Mouse (Mus musculus) myocyte (in vitro differentiated cells): Measurements from ENCODE around the gene Atp7b. TPM values are rescaled to one million over a fixed set of nuclear protein-coding genes. Genes with fewer than 3 reads are reported as not detected.

Experiments used
- H3K27me3 ChIP-seq: one replicate; pipeline ENCODE4 v1.6.1; 2011; ENCODE audit not compliant: control insufficient read depth, insufficient read depth, insufficient read length
- H3K36me3 ChIP-seq: one replicate; pipeline ENCODE4 v1.6.1; 2011; ENCODE audit not compliant: control insufficient read depth, insufficient read depth
- H3K4me2 ChIP-seq: one replicate; pipeline ENCODE4 v1.6.1; 2011; ENCODE audit warnings: low read depth, control low read depth
- H3K4me3 ChIP-seq: one replicate; pipeline ENCODE4 v1.5.1; 2011; ENCODE audit warnings: mild to moderate bottlenecking, control low read depth, moderate library complexity
- H3K79me2 ChIP-seq: one replicate; pipeline ENCODE4 v1.6.1; 2011; ENCODE audit not compliant: control insufficient read depth, insufficient read depth
- H3ac ChIP-seq: one replicate; pipeline ENCODE4 v1.6.1; 2011; ENCODE audit not compliant: control insufficient read depth, insufficient read length
- CEBPB ChIP-seq: IDR thresholded peaks from 2 replicates; pipeline ENCODE4 v1.6.1; 2011; ENCODE audit warnings: mild to moderate bottlenecking, moderate library complexity; ENCODE audit not compliant: poor library complexity, insufficient read depth, severe bottlenecking
- E2F4 ChIP-seq: IDR thresholded peaks from one replicate; pipeline ENCODE4 v1.6.1; 2011; ENCODE audit warnings: mild to moderate bottlenecking, control low read depth, moderate library complexity; ENCODE audit not compliant: insufficient read depth
- MAX ChIP-seq: IDR thresholded peaks from one replicate; pipeline ENCODE4 v1.6.1; 2011; ENCODE audit warnings: low read depth, mild to moderate bottlenecking, control low read depth
- MYOD1 ChIP-seq, 3 experiments: IDR thresholded peaks; one replicate each; pipeline ENCODE4 v1.6.1; 2011; ENCODE audit warnings: control low read depth in 2 of 3, low read depth in 2 of 3, mild to moderate bottlenecking in 2 of 3, moderate library complexity in 1 of 3; ENCODE audit not compliant: insufficient read length in 2 of 3, control insufficient read depth in 1 of 3
- MYOG ChIP-seq, 3 experiments: IDR thresholded peaks; one replicate each; pipeline ENCODE4 v1.6.1; 2011; ENCODE audit warnings: control low read depth in 2 of 3, low read depth in 2 of 3, mild to moderate bottlenecking in 2 of 3; ENCODE audit not compliant: insufficient read length in 2 of 3, control insufficient read depth in 1 of 3, insufficient read depth in 1 of 3
- POLR2A ChIP-seq: IDR thresholded peaks from one replicate; pipeline ENCODE4 v1.6.1; 2011; ENCODE audit warnings: low read depth, mild to moderate bottlenecking, control low read depth, moderate library complexity; ENCODE audit not compliant: insufficient read length
- POLR2AphosphoS2 ChIP-seq: IDR thresholded peaks from one replicate; pipeline ENCODE4 v1.6.1; 2011; ENCODE audit warnings: low read depth, control low read depth; ENCODE audit not compliant: insufficient read length
- REST ChIP-seq: IDR thresholded peaks from one replicate; pipeline ENCODE4 v1.6.1; 2011; ENCODE audit warnings: mild to moderate bottlenecking, control low read depth, moderate library complexity; ENCODE audit not compliant: insufficient read depth, insufficient read length
- SRF ChIP-seq: IDR thresholded peaks from one replicate; pipeline ENCODE4 v1.6.1; 2011; ENCODE audit warnings: low read depth; ENCODE audit not compliant: control insufficient read depth, insufficient read length
- TCF12 ChIP-seq: IDR thresholded peaks from one replicate; pipeline ENCODE4 v1.6.1; 2011; ENCODE audit warnings: mild to moderate bottlenecking, control low read depth; ENCODE audit not compliant: poor library complexity, insufficient read depth, severe bottlenecking
- TCF3 ChIP-seq: IDR thresholded peaks from one replicate; pipeline ENCODE4 v1.6.1; 2011; ENCODE audit warnings: low read depth, control low read depth; ENCODE audit not compliant: insufficient read length
- USF1 ChIP-seq: IDR thresholded peaks from one replicate; pipeline ENCODE4 v1.6.1; 2011; ENCODE audit warnings: low read depth, mild to moderate bottlenecking, control low read depth, moderate library complexity
- polyA plus RNA-seq: library from polyadenylated mRNA; unstranded; fragments of >200 nt; fragmentation: generic; extraction: Trizol; gene quantifications from one replicate; pipeline ENCODE4 v1.2.1, GENCODE M21; 2012; ENCODE audit warnings: missing spikeins

Gene Atp7b
- polyA plus RNA-seq, 1 experiment: 0.05 TPM

DNA sequence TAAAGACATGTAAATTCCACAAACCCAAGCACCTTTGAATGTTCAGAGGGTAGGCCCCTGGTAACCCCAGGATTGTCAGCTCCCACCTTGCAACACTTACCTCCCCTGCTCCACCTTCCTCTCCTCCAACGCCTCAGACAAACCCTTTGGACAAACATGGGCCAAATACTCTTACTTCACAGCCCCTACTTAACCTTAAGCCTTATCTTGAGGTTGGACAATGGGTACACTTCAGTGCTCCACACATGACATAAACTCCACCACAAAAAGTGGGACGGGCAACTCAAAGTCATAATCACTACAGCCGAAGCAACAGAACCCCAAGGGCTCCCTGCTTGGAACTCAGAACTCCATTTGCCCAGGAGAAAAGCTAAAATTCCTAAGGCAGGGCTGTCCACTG, 29.1 kb downstream of the Atp7b start:
- TF ChIP-seq POLR2A (no peak), REST (no peak), E2F4 (no peak), MYOD1 (IDR thresholded peaks at IDR 0.05; ENCODE audit: control insufficient read depth in 1 of 3, insufficient read length in 2 of 3, low read depth in 2 of 3) (no peak), MYOG (IDR thresholded peaks at IDR 0.05; ENCODE audit: control insufficient read depth in 1 of 3, insufficient read depth in 1 of 3, insufficient read length in 2 of 3, low read depth in 2 of 3) (no peak), POLR2AphosphoS2 (no peak), USF1 (no peak), MAX (no peak), TCF12 (no peak), TCF3 (no peak), SRF (no peak), CEBPB (no peak)
- no peak overlapping the region for H3K4me2 ChIP-seq
- H3K36me3 ChIP-seq: no peaks in the 10 kb centered on the region
- no peak overlapping the region for H3K4me3 ChIP-seq
- no peak overlapping the region for H3ac ChIP-seq
- no peaks in the 10 kb centered on the region for H3K79me2 ChIP-seq
- H3K27me3 ChIP-seq: no peaks in the 10 kb centered on the region

DNA sequence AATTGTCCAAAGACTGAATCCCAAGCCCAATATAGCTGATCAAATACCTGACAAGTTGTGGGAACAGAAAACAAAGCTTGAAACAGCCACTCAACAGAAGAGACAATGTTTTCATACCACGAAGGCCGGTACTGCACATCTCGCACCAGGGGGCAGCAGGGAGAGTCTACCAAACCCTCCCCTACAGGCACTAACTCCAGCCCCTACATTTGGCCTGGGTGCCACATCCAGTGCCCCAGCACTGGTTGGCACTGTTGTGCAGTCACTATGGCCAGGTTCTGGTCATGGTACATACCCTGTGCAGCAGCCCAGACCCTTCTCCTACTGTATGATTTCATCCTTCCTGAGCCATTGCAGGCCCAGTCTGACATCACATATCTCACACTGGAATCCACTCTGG, 31.1 kb downstream of the Atp7b start:
- no peaks in the 10 kb centered on the region for H3K79me2 ChIP-seq
- no peak overlapping the region for H3ac ChIP-seq
- H3K4me3 ChIP-seq: no peak overlapping the region
- no peaks in the 10 kb centered on the region for H3K36me3 ChIP-seq
- TF ChIP-seq MYOD1 (IDR thresholded peaks at IDR 0.05; ENCODE audit: control insufficient read depth in 1 of 3, insufficient read length in 2 of 3, low read depth in 2 of 3) (no peak), USF1 (no peak)
- H3K4me2 ChIP-seq: no peak overlapping the region
- H3K27me3 ChIP-seq: no peaks in the 10 kb centered on the region

DNA sequence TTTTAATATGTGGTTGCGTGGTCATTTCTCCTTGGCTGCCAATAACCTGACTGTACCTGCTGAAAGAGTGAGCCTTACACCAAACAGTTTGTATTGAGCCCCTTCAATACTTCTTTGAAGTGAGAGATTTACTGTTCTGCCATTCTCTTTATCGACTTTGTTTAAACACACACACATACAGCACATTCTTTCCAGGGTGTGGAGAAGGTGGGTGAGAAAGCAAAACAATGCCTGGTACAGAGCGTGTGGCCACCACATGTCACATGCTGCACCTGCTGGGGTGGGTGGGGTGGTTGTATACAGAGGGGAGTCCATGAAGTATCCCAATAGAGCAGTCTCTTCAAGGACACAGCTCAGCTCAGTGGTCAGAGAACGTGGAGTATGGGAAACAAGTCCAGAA, 34.9 kb downstream of the Atp7b start:
- TF ChIP-seq CEBPB (no peak), TCF3 (no peak), REST (no peak), POLR2A (no peak), MYOG (IDR thresholded peaks at IDR 0.05; ENCODE audit: control insufficient read depth in 1 of 3, insufficient read depth in 1 of 3, insufficient read length in 2 of 3, low read depth in 2 of 3) (no peak), SRF (no peak), MAX (no peak), USF1 (no peak), POLR2AphosphoS2 (no peak), MYOD1 (IDR thresholded peaks at IDR 0.05; ENCODE audit: control insufficient read depth in 1 of 3, insufficient read length in 2 of 3, low read depth in 2 of 3) (no peak), TCF12 (no peak), E2F4 (no peak)
- no peak overlapping the region for H3K4me2 ChIP-seq
- no peak overlapping the region for H3ac ChIP-seq
- no peak overlapping the region for H3K4me3 ChIP-seq
- no peaks in the 10 kb centered on the region for H3K36me3 ChIP-seq
- no peaks in the 10 kb centered on the region for H3K79me2 ChIP-seq
- H3K27me3 ChIP-seq: no peaks in the 10 kb centered on the region

DNA sequence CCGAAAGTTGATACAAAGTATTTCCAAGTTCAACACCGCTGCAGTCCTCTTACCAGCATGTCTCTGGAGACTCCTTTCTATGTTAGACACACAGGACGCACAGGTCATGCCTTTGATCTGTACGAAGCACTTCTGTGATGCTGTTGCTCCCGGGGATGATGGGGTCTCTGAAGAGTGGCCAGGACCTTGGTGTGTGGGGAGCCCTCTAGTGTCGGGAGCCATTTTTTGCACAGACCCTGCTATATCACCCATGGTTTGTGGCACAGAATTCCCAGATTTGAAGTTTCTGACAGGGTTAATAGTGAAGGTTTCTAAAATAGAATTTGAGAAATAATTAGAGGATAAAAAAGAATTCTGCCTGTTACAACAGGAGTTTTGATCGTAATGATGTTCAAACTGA, 37.9 kb downstream of the Atp7b start:
- Histone ChIP-seq H3K27me3 (peaks cover 5% of the 10 kb centered on the region), H3ac (no peak overlapping the region), H3K79me2 (no peaks in the 10 kb centered on the region), H3K36me3 (no peaks in the 10 kb centered on the region), H3K4me3 (no peak overlapping the region), H3K4me2 (no peak overlapping the region)
- TF ChIP-seq POLR2A (no peak), TCF12 (no peak), MAX (no peak), MYOD1 (IDR thresholded peaks at IDR 0.05; ENCODE audit: control insufficient read depth in 1 of 3, insufficient read length in 2 of 3, low read depth in 2 of 3) (no peak), SRF (no peak), TCF3 (no peak), USF1 (no peak)

DNA sequence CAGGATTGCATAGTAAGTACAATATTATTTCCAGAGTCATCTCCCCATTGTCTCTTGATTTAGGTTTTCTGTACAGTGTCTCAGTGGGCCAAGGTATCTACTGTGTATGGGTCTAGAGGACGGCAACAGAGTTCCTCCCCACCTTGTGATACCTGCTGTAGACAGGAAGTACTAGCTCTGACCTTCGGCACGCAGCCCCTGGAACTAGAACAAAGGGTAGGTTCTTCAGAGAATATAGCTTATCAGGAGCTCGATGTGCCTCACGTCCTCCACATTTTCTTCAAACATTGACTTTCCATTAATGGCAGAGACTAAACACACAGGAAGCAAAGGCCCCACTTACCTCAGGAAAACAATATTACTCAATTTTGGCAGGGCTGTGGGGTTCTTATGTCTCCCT, 40.6 kb downstream of the Atp7b start:
- Histone ChIP-seq H3K4me2 (no peak overlapping the region), H3K36me3 (no peaks in the 10 kb centered on the region), H3K27me3 (peaks cover 12% of the 10 kb centered on the region), H3ac (no peak overlapping the region), H3K4me3 (no peak overlapping the region), H3K79me2 (no peaks in the 10 kb centered on the region)
- no peak for TF ChIP-seq CEBPB
- no peak for TF ChIP-seq TCF12
- no peak for TF ChIP-seq MYOG (IDR thresholded peaks at IDR 0.05; ENCODE audit: control insufficient read depth in 1 of 3, insufficient read depth in 1 of 3, insufficient read length in 2 of 3, low read depth in 2 of 3)
- no peak for TF ChIP-seq TCF3
- TF ChIP-seq REST: no peak
- no peak for TF ChIP-seq POLR2AphosphoS2
- no peak for TF ChIP-seq SRF
- TF ChIP-seq POLR2A: no peak
- no peak for TF ChIP-seq MYOD1 (IDR thresholded peaks at IDR 0.05; ENCODE audit: control insufficient read depth in 1 of 3, insufficient read length in 2 of 3, low read depth in 2 of 3)
- no peak for TF ChIP-seq MAX
